Mouse (Mus musculus) ZHBTc4 (cell line): ENCODE measurements at regions not wholly inside any gene's neighbourhood (a gene's known extent, or its start where the extent isn't known, plus 50 kb on each side); places are given as distances from the start of the nearest gene placed in this dataset.
A peak's percentile ranks its signal among the peaks of the same experiment; 100 is the strongest.

Experiments used
- DNase-seq: peaks from one replicate; pipeline ENCODE4 v3.0.0-alpha.2; 2011; ENCODE audit warnings: low read depth, low spot score

DNA sequence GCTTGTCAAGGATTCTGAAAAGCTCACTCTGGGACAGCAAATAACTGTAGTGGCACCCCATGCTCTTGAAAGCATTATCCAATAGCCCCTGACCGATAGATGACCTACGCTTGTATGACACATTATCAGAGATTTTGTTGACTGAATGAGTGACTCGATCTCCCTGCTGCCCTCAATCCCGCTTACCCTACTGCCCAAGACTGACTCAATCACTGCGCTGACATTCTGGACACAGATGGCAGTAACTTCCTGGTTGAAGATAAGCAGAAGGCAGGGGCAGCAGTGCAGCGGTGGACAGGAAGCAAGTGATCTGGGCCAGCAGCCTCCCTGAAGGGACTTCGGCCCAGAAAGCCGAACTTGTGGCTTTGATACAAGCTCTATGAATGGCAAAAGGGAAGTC, 248.7 kb upstream of the Tpk1 start:
- no peak for DNase-seq

DNA sequence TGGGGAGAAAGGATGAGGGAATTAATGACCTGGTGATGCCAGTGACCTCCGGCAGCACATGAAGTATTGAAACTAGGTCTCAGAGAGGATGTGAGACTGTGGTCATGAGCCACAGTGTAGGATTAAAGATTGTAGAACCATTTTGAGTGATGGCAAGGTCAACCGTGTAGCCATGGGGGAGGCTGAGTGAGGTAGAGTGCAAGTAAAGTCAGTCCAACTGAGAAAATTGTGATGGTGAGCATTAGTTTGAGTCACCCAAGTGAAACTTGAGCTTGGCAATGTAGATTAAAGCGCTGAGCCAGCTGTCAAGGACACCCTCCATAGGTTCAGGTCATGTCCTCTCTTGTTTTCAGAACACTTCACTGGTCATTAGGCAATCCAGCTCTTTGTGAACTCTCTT, 219.9 kb upstream of the Tpk1 start:
- no peak for DNase-seq

DNA sequence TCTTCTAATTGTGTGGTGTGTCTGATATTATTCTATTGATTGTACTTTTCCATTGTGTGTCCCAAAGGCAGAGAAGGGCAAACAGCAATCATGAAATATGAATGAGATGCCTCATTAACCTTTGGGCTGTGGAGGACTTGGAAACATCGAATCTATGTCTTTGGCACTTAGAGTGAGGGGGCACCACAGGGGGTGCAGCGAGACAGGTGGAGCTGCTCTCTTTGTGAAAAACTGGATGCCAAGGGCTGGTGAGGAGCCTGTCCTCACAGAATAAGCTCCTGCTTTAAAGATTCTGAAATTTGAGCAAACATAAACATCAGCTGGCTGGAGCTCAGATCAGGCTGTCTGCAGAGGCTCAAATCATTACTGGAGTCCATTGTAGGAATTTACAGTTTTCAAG, 210.6 kb upstream of the Tpk1 start:
- no peak for DNase-seq

DNA sequence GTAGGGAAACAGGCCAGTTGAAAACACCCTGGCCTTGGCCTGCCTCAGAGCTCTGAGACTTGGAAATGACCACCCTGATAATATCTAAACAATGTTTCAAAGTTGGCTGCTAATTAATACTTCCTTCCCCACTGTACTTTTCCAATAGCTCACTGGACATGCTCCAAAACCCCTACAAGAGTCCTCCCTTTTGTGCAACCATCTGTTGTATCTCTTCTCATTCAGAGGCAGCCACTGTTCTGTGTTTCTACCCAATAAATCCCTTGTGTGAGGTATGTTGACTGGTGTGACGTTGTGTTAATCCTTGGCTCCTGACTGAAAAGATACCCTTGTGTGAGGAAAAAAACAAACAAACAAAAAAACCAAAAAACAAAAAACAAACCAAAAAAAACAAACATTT, 193.3 kb upstream of the Tpk1 start:
- DNase-seq = no peak

DNA sequence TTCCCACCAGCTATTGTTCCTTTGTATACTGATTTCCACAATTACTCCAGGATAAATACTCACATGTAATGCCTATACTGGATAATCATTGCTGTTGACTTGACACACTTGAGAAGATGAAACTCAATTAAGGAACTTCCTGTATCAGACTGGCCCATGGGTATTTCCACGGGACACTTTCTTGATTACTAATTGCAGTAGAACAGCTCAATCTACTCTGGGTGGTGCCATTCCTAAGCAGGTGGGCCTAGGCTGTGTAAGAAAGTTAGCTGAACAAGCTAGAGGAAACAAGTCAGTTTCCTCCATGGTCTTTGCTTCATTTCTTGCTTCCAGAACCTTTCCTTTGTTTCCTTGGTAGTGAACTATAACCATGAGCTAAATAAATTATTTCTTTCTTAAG, 191.0 kb upstream of the Tpk1 start:
- no peak for DNase-seq

DNA sequence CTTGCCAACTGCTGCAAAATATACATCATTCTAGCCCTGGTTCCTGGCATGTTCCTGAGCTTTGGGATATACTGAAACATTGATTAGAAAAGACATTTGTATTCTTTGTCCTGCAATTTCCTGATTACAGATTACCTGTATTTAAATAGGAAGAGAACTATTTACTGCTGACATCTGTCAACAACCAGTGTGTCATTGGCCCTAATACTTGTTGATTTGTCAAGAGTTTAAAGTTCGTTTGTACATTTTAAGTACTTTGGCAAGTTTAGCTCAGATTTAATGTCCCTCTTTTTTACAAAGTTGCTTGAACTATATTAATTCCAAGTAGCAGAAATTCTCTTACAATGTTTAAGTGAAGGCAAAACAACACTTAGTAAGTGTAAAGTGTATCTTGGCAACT, 187.4 kb upstream of the Tpk1 start:
- no peak for DNase-seq

DNA sequence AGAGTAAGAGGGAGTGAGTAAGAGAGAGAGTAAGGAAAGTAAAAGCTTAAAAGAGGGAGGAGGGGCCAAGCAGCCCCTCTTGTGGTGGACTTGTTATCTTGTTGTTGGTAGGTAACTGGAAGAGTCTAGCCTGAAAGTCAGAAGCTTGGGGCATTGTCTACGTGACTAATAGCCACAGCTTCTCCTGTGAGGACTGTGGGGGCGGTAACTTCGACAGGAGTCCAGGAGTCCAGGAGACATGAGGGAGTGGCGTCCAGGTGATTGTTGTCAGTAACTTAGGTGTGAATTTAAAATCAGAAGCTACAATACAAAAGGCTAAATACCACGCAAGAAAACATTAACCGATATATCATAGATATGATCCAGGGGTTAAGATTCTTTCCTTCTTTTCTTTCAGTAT, 185.2 kb upstream of the Tpk1 start:
- no peak for DNase-seq

DNA sequence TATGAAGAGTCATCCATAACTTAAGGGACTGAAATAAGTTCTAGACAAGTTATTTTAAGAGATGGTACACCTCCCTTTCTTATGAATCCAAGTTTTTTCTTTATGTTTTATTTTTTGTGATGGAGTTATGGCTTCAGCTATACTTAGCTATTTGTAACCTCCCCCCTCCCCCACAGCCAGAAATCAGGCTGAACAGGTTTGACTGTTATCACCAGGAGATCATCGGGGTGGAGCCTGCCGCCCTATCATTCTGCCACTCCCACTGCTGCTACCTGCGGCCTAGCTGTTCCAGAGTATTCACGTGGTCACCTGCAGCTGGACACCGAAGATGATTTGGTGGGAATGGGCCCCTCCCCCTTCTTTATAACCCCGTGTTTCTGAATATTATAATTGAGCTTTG, 172.9 kb upstream of the Tpk1 start:
- no peak for DNase-seq

DNA sequence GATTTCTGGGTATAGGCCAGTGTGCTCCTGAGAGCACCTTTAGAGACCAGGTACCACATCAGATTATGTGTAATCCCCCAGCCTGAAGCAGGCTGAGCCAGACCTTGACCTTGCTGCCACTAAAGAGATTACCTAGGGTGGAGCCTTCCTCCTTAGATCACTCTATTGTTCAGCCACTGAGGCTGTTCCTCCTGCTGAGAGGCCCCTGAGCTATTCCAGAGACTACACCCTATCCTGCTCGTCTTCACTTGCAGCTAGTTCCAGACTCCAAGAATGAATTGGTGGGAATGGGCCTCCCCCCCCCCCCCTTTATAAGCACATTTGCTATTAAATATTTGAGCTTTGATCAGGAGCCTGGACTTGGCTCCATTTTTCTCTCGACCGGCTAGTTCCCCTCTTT, 163.8 kb upstream of the Tpk1 start:
- DNase-seq = peak; percentile 34
